Mouse (Mus musculus): ENCODE data around the gene Padi1. TPM values are rescaled to one million over a fixed set of nuclear protein-coding genes. Genes with fewer than 3 reads are reported as not detected.

Gene Padi1
- polyA plus RNA-seq, 1 experiment from 2014 or later: 0.28 TPM

- Histone ChIP-seq H3K9me3 (replicated peaks) (no peaks in the 10 kb centered on the region), H3K36me3 (no peaks in the 10 kb centered on the region), H3K9ac (no peak overlapping the region), H3K27me3 (replicated peaks) (peaks cover 12% of the 10 kb centered on the region), H3K27ac (ENCODE audit: poor library complexity, severe bottlenecking) (no peak overlapping the region), H3K4me1 (replicated peaks) (peaks cover 16% of the 10 kb centered on the region), H3K4me2 (no peak overlapping the region), H3K4me3 (no peak overlapping the region)
- no peak for ATAC-seq (ENCODE audit: insufficient number of reproducible peaks, low FRiP score)
- 75% methylated on average over 9 of the region's 9 CpGs for WGBS
Measured at GRCm38 (mm10) chr4:140804601-140805000, 41.0 kb downstream of the Padi1 start.

GRCm38 (mm10) chr4:140801364-140801763, 44.2 kb downstream of the Padi1 start:
- H3K27me3 ChIP-seq (replicated peaks): no peaks in the 10 kb centered on the region
- H3K4me2 ChIP-seq: no peak overlapping the region
- no peak for ATAC-seq (ENCODE audit: insufficient number of reproducible peaks, low FRiP score)
- no peak overlapping the region for H3K9ac ChIP-seq
- H3K4me3 ChIP-seq: no peak overlapping the region
- H3K4me1 ChIP-seq (replicated peaks): peaks cover 5% of the 10 kb centered on the region
- WGBS: 67% methylated on average over 3 of the region's 3 CpGs
- H3K36me3 ChIP-seq: no peaks in the 10 kb centered on the region
- H3K27ac ChIP-seq (ENCODE audit: poor library complexity, severe bottlenecking): no peak overlapping the region
- H3K9me3 ChIP-seq (replicated peaks): no peaks in the 10 kb centered on the region

- no peak overlapping the region for H3K9ac ChIP-seq
- H3K4me1 ChIP-seq (replicated peaks): no peaks in the 10 kb centered on the region
- 0 out of 2 replicates have a peak, but pooled peaks cover 7% of the 10 kb centered on the region for H3K27me3 ChIP-seq (replicated peaks)
- H3K36me3 ChIP-seq: no peaks in the 10 kb centered on the region
- no peak for ATAC-seq (ENCODE audit: insufficient number of reproducible peaks, low FRiP score)
- no peaks in the 10 kb centered on the region for H3K9me3 ChIP-seq (replicated peaks)
- WGBS: 83% methylated on average over 3 of the region's 3 CpGs
- no peak overlapping the region for H3K4me3 ChIP-seq
- H3K4me2 ChIP-seq: no peak overlapping the region
- H3K27ac ChIP-seq (ENCODE audit: poor library complexity, severe bottlenecking): no peak overlapping the region
Measured at GRCm38 (mm10) chr4:140796786-140797185, 48.8 kb downstream of the Padi1 start.

GRCm38 (mm10) chr4:140794678-140795077, 50.9 kb downstream of the Padi1 start:
- peaks cover 8% of the 10 kb centered on the region; the same call in 1 of the 2 replicates for H3K4me1 ChIP-seq (replicated peaks)
- H3K4me2 ChIP-seq: no peak overlapping the region
- ATAC-seq (ENCODE audit: insufficient number of reproducible peaks, low FRiP score): no peak
- 0 out of 2 replicates have a peak, but pooled peaks cover 7% of the 10 kb centered on the region for H3K27me3 ChIP-seq (replicated peaks)
- H3K27ac ChIP-seq (ENCODE audit: poor library complexity, severe bottlenecking): no peak overlapping the region
- no peaks in the 10 kb centered on the region for H3K36me3 ChIP-seq
- H3K4me3 ChIP-seq: no peak overlapping the region
- no peak overlapping the region for H3K9ac ChIP-seq
- H3K9me3 ChIP-seq (replicated peaks): no peaks in the 10 kb centered on the region
- WGBS: 81% methylated on average over 9 of the region's 9 CpGs

GRCm38 (mm10) chr4:140793795-140794194, 51.8 kb downstream of the Padi1 start:
- H3K27me3 ChIP-seq (replicated peaks): 0 out of 2 replicates have a peak, but pooled peaks cover 7% of the 10 kb centered on the region
- peaks cover 8% of the 10 kb centered on the region; the same call in 1 of the 2 replicates for H3K4me1 ChIP-seq (replicated peaks)
- H3K27ac ChIP-seq (ENCODE audit: poor library complexity, severe bottlenecking): no peak overlapping the region
- no peak overlapping the region for H3K4me2 ChIP-seq
- H3K9me3 ChIP-seq (replicated peaks): no peaks in the 10 kb centered on the region
- H3K4me3 ChIP-seq: no peak overlapping the region
- 69% methylated on average over 9 of the region's 9 CpGs for WGBS
- ATAC-seq (ENCODE audit: insufficient number of reproducible peaks, low FRiP score): no peak
- H3K36me3 ChIP-seq: no peaks in the 10 kb centered on the region
- no peak overlapping the region for H3K9ac ChIP-seq

GRCm38 (mm10) chr4:140792584-140792983, 53.0 kb downstream of the Padi1 start:
- Histone ChIP-seq H3K9ac (no peak overlapping the region), H3K4me2 (no peak overlapping the region), H3K36me3 (no peaks in the 10 kb centered on the region), H3K4me3 (no peak overlapping the region), H3K4me1 (replicated peaks) (peaks cover 9% of the 10 kb centered on the region; the same call in 1 of the 2 replicates), H3K27ac (ENCODE audit: poor library complexity, severe bottlenecking) (no peak overlapping the region), H3K9me3 (replicated peaks) (no peaks in the 10 kb centered on the region), H3K27me3 (replicated peaks) (0 out of 2 replicates have a peak, but pooled peaks cover 7% of the 10 kb centered on the region)
- ATAC-seq (ENCODE audit: insufficient number of reproducible peaks, low FRiP score): no peak
- 75% methylated on average over 7 of the region's 7 CpGs for WGBS

- no peaks in the 10 kb centered on the region for H3K36me3 ChIP-seq
- WGBS: 86% methylated on average over 16 of the region's 16 CpGs
- no peak overlapping the region for H3K27ac ChIP-seq (ENCODE audit: poor library complexity, severe bottlenecking)
- 0 out of 2 replicates have a peak, but pooled peaks cover 7% of the 10 kb centered on the region for H3K27me3 ChIP-seq (replicated peaks)
- H3K9ac ChIP-seq: no peak overlapping the region
- no peak overlapping the region for H3K4me2 ChIP-seq
- H3K4me3 ChIP-seq: no peak overlapping the region
- H3K9me3 ChIP-seq (replicated peaks): peaks cover 9% of the 10 kb centered on the region; the same call in 1 of the 2 replicates
- peaks cover 13% of the 10 kb centered on the region; the same call in 1 of the 2 replicates for H3K4me1 ChIP-seq (replicated peaks)
- no peak for ATAC-seq (ENCODE audit: insufficient number of reproducible peaks, low FRiP score)
Measured at GRCm38 (mm10) chr4:140791071-140791470, 54.5 kb downstream of the Padi1 start.

GRCm38 (mm10) chr4:140789983-140790382, 55.6 kb downstream of the Padi1 start:
- Histone ChIP-seq H3K4me2 (no peak overlapping the region), H3K27ac (ENCODE audit: poor library complexity, severe bottlenecking) (no peak overlapping the region), H3K36me3 (no peaks in the 10 kb centered on the region), H3K9me3 (replicated peaks) (peaks cover 9% of the 10 kb centered on the region; the same call in 1 of the 2 replicates), H3K27me3 (replicated peaks) (0 out of 2 replicates have a peak, but pooled peaks cover 7% of the 10 kb centered on the region), H3K4me3 (no peak overlapping the region), H3K9ac (0 out of 2 replicates have a peak overlapping the region, but pooled peaks have one; percentile 26), H3K4me1 (replicated peaks) (peaks cover 13% of the 10 kb centered on the region; the same call in 1 of the 2 replicates)
- no peak for ATAC-seq (ENCODE audit: insufficient number of reproducible peaks, low FRiP score)
- 75% methylated on average over 4 of the region's 4 CpGs for WGBS

- H3K36me3 ChIP-seq: no peaks in the 10 kb centered on the region
- no peak overlapping the region for H3K4me3 ChIP-seq
- H3K4me1 ChIP-seq (replicated peaks): peaks cover 13% of the 10 kb centered on the region; the same call in 1 of the 2 replicates
- no peak overlapping the region for H3K9ac ChIP-seq
- H3K27me3 ChIP-seq (replicated peaks): 0 out of 2 replicates have a peak, but pooled peaks cover 7% of the 10 kb centered on the region
- no peak overlapping the region for H3K27ac ChIP-seq (ENCODE audit: poor library complexity, severe bottlenecking)
- H3K4me2 ChIP-seq: no peak overlapping the region
- ATAC-seq (ENCODE audit: insufficient number of reproducible peaks, low FRiP score): peak; percentile 46; the same call in 1 of the 2 replicates
- WGBS: 45% methylated on average over 6 of the region's 6 CpGs
- H3K9me3 ChIP-seq (replicated peaks): peaks cover 9% of the 10 kb centered on the region; the same call in 1 of the 2 replicates
Measured at GRCm38 (mm10) chr4:140788983-140789382, 56.6 kb downstream of the Padi1 start.

GRCm38 (mm10) chr4:140788264-140788663, 57.3 kb downstream of the Padi1 start:
- Histone ChIP-seq H3K27ac (ENCODE audit: poor library complexity, severe bottlenecking) (no peak overlapping the region), H3K9me3 (replicated peaks) (peaks cover 9% of the 10 kb centered on the region; the same call in 1 of the 2 replicates), H3K4me1 (replicated peaks) (peaks cover 13% of the 10 kb centered on the region; the same call in 1 of the 2 replicates), H3K9ac (no peak overlapping the region), H3K36me3 (no peaks in the 10 kb centered on the region), H3K4me2 (no peak overlapping the region), H3K27me3 (replicated peaks) (0 out of 2 replicates have a peak, but pooled peaks cover 7% of the 10 kb centered on the region), H3K4me3 (no peak overlapping the region)
- WGBS: 86% methylated on average over 6 of the region's 6 CpGs
- ATAC-seq (ENCODE audit: insufficient number of reproducible peaks, low FRiP score): no peak

- 47% methylated on average over 4 of the region's 4 CpGs for WGBS
- H3K4me3 ChIP-seq: no peak overlapping the region
- H3K36me3 ChIP-seq: no peaks in the 10 kb centered on the region
- 0 out of 2 replicates have a peak, but pooled peaks have one; percentile 13 for ATAC-seq (ENCODE audit: insufficient number of reproducible peaks, low FRiP score)
- peaks cover 13% of the 10 kb centered on the region; the same call in 1 of the 2 replicates for H3K4me1 ChIP-seq (replicated peaks)
- no peak overlapping the region for H3K4me2 ChIP-seq
- no peaks in the 10 kb centered on the region for H3K27me3 ChIP-seq (replicated peaks)
- H3K9ac ChIP-seq: no peak overlapping the region
- H3K27ac ChIP-seq (ENCODE audit: poor library complexity, severe bottlenecking): no peak overlapping the region
- peaks cover 9% of the 10 kb centered on the region; the same call in 1 of the 2 replicates for H3K9me3 ChIP-seq (replicated peaks)
Measured at GRCm38 (mm10) chr4:140787414-140787813, 58.2 kb downstream of the Padi1 start.
